Mouse (Mus musculus): Measurements from ENCODE around the gene Rabgap1. TPM values are rescaled to one million over a fixed set of nuclear protein-coding genes. Genes with fewer than 3 reads are reported as not detected.

Rabgap1 gene
- 33.3 and 42.0 TPM in 2 replicates for polyA plus RNA-seq (2015; fragmentation: Nextera tagmentation; extraction: Ambion mirVana)

GRCm38 (mm10) chr2:37442611-37443591 is at the start of gene Rabgap1, which contains the start of the genes Zbtb26 and Zbtb6:
Gene Rabgap1 (plus strand): TSS chr2:37443279.
Gene Zbtb26 (minus strand): TSS chr2:37443135.
Gene Zbtb6 (minus strand): TSS chr2:37443171.
- WGBS, result 0% methylated on average over 51 of the region's 51 CpGs
- Histone ChIP-seq H3K27me3 (ENCODE audit: insufficient read depth, low read length) (no peaks in the 10 kb centered on the region), H3K4me3 (ENCODE audit: low read length) (peak within 1 kb of the TSS; percentile 69), H3K36me3 (ENCODE audit: insufficient read depth, low read length) (no peaks in the 10 kb centered on the region), H3K9me3 (ENCODE audit: low read length) (no peaks in the 10 kb centered on the region), H3K4me1 (ENCODE audit: insufficient read depth, low read length) (peaks cover 13% of the 10 kb centered on the region), H3K27ac (ENCODE audit: low read length) (peak within 1 kb of the TSS; percentile 91), H3K9ac (replicated peaks; ENCODE audit: low read length) (peak within 1 kb of the TSS; percentile 95), H3K4me2 (replicated peaks; ENCODE audit: low read depth, low read length) (peak within 1 kb of the TSS; percentile 74)
- peak; percentile 100 for ATAC-seq (ENCODE audit: low FRiP score, low TSS enrichment)

DNA sequence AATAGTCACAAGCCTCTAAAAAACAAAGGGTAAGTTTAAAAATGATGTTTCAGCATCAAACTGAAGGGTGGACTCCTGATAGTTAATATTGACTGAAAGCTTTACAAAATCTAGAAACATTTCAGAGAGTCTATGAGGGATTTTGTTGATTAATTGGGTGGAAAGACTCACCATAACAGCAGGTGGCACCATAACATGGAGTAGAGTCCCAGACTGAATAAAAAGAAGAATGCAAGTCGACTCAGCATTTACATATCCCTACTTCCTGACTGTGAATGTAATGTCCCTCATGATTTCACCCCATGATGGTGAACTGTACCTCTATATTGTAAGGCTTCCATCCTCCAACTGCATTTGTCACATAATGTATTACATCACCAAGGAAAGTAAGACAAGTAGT is 47.5 kb upstream of the Rabgap1 start:
- no peak for ATAC-seq (ENCODE audit: low FRiP score, low TSS enrichment)
- H3K27ac ChIP-seq (ENCODE audit: low read length), result no peak overlapping the region
- 88% methylated on average over 1 of the region's 1 CpGs for WGBS
- H3K4me3 ChIP-seq (ENCODE audit: low read length), result no peak overlapping the region
- H3K4me1 ChIP-seq (ENCODE audit: insufficient read depth, low read length), result no peaks in the 10 kb centered on the region
- H3K27me3 ChIP-seq (ENCODE audit: insufficient read depth, low read length), result no peaks in the 10 kb centered on the region
- no peak overlapping the region for H3K4me2 ChIP-seq (replicated peaks; ENCODE audit: low read depth, low read length)
- no peak overlapping the region for H3K9ac ChIP-seq (replicated peaks; ENCODE audit: low read length)
- no peaks in the 10 kb centered on the region for H3K9me3 ChIP-seq (ENCODE audit: low read length)
- H3K36me3 ChIP-seq (ENCODE audit: insufficient read depth, low read length), result peaks cover 28% of the 10 kb centered on the region

DNA sequence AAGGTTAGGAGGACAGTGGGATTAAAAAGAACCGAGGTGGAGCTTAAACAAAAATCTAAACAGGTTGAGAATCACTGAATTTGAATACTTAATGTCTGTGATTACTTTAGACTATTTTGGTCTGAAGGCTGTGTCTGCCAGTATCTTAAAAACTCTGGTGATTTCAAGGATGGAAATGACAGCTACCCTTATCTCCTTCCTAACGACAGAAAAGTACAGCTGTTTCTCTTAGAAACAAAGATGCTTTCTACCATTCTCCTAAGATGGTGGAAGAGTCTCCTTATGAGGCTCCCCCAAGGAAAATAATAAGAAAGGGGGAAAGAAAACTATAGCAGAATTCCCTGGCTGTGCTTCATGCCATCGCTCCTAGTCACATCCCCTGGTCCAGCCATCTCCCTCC is 21.2 kb upstream of the Rabgap1 start:
- ATAC-seq (ENCODE audit: low FRiP score, low TSS enrichment), result no peak
- Histone ChIP-seq H3K4me2 (replicated peaks; ENCODE audit: low read depth, low read length) (peak overlapping the region; percentile 74), H3K4me1 (ENCODE audit: insufficient read depth, low read length) (peaks cover 8% of the 10 kb centered on the region; the same call in 1 of the 2 replicates), H3K9ac (replicated peaks; ENCODE audit: low read length) (peak overlapping the region; percentile 96), H3K27ac (ENCODE audit: low read length) (peak overlapping the region; percentile 97), H3K9me3 (ENCODE audit: low read length) (no peaks in the 10 kb centered on the region), H3K36me3 (ENCODE audit: insufficient read depth, low read length) (no peaks in the 10 kb centered on the region), H3K27me3 (ENCODE audit: insufficient read depth, low read length) (no peaks in the 10 kb centered on the region), H3K4me3 (ENCODE audit: low read length) (peak overlapping the region; percentile 96)
- 3% methylated on average over 3 of the region's 3 CpGs for WGBS

GRCm38 (mm10) chr2:37422306-37423304 is 20.5 kb upstream of the Rabgap1 start, which contains the start of gene Rc3h2:
Gene Rc3h2 (minus strand): TSS chr2:37422903.
- Histone ChIP-seq H3K9me3 (ENCODE audit: low read length) (no peaks in the 10 kb centered on the region), H3K9ac (replicated peaks; ENCODE audit: low read length) (peak within 1 kb of the TSS; percentile 96), H3K36me3 (ENCODE audit: insufficient read depth, low read length) (no peaks in the 10 kb centered on the region), H3K4me3 (ENCODE audit: low read length) (peak within 1 kb of the TSS; percentile 96), H3K27me3 (ENCODE audit: insufficient read depth, low read length) (no peaks in the 10 kb centered on the region), H3K27ac (ENCODE audit: low read length) (peak within 1 kb of the TSS; percentile 97), H3K4me1 (ENCODE audit: insufficient read depth, low read length) (peaks cover 8% of the 10 kb centered on the region; the same call in 1 of the 2 replicates), H3K4me2 (replicated peaks; ENCODE audit: low read depth, low read length) (peak within 1 kb of the TSS; percentile 74)
- ATAC-seq (ENCODE audit: low FRiP score, low TSS enrichment), result peak; percentile 98
- under 1% methylated on average over 56 of the region's 75 CpGs for WGBS

DNA sequence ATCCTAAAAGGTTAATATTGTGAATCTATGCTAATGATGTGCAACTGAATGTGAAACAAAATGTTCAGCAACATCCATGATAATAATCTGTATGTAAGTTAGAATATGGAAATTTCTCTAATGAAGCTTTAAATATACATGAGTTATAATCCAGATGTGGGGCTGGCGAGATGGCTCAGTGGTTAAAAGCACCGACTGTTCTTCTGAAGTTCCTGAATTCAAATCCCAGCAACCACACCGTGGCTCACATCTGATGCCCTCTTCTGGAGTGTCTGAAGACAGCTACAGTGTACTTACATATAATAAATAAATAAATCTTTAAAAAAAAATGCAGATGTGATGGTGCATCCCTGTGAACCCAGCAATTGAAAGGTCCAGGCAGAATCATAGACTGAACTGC is 19.4 kb upstream of the Rabgap1 start:
- Histone ChIP-seq H3K36me3 (ENCODE audit: insufficient read depth, low read length) (peaks cover 3% of the 10 kb centered on the region), H3K9me3 (ENCODE audit: low read length) (no peaks in the 10 kb centered on the region), H3K9ac (replicated peaks; ENCODE audit: low read length) (no peak overlapping the region), H3K27me3 (ENCODE audit: insufficient read depth, low read length) (no peaks in the 10 kb centered on the region), H3K4me3 (ENCODE audit: low read length) (no peak overlapping the region), H3K27ac (ENCODE audit: low read length) (no peak overlapping the region), H3K4me2 (replicated peaks; ENCODE audit: low read depth, low read length) (no peak overlapping the region), H3K4me1 (ENCODE audit: insufficient read depth, low read length) (peaks cover 8% of the 10 kb centered on the region; the same call in 1 of the 2 replicates)
- WGBS, result 54% methylated on average over 3 of the region's 3 CpGs
- no peak for ATAC-seq (ENCODE audit: low FRiP score, low TSS enrichment)

DNA sequence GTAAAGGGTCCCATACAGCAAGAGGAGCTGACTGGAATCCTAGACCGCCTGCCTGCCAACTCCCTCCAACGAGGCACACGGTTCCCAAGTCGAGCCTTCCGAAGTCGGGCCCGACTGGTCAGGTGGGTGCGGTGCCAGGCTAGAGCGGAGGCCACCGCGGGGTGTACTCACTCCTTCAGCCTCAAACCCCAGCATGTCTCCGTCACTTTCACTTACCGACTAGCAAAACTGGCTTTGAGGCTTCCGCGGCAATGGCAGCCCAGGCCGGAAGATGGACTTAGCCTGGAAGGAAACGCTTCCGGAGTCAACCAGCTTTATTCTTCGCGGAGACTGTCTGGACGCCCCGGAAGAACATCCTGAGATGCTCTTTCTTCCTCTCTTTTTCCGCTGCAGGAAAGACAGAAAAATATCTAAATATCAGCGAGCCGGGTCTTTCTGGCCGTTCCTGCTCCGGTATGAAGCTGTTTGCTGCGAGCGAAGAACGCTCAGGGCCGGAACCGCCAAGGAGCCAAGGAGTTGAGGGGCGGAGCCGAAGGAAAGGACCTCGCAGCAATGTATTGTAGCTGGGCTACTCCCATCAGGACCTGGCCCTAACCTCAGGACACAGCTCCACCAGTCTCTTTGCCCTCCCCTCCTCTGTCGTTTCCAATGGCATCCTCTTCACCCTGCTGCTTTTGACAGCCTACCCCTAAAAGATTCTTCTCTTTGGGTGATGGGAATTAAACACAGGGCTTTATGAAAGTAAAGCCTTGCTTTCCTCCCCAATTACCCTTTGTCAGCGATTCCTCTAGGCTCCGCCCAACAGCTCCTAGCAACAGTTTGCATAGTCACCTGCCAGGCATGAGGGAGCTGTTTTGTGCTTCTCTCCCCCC is 12.2 kb upstream of the Rabgap1 start:
- Histone ChIP-seq H3K9ac (replicated peaks; ENCODE audit: low read length) (peak overlapping the region; percentile 80), H3K9me3 (ENCODE audit: low read length) (no peaks in the 10 kb centered on the region), H3K4me3 (ENCODE audit: low read length) (peak overlapping the region; percentile 73), H3K27ac (ENCODE audit: low read length) (peak overlapping the region; percentile 96), H3K4me1 (ENCODE audit: insufficient read depth, low read length) (peaks cover 13% of the 10 kb centered on the region), H3K4me2 (replicated peaks; ENCODE audit: low read depth, low read length) (peak overlapping the region; percentile 77), H3K27me3 (ENCODE audit: insufficient read depth, low read length) (no peaks in the 10 kb centered on the region), H3K36me3 (ENCODE audit: insufficient read depth, low read length) (peaks cover 11% of the 10 kb centered on the region)
- under 1% methylated on average over 38 of the region's 38 CpGs for WGBS
- ATAC-seq (ENCODE audit: low FRiP score, low TSS enrichment), result peak; percentile 96

DNA sequence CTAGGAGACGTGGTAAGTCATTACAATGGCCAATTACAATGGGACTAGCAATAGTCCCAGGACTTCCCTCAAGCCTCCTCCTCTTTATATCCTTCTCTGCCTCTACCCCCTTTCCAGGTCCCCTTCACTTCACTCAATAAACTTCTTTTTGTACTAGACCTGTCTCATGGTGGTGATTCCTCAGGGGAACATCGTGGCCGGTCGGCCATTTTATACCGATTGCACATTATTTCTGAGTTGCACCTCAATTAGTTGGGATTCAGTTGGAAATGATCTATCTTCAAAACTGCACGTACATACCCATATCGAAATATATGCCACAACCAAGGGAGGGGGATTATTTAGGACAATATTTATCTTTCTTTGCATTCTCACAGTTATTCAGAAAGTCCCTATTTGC is 11.5 kb upstream of the Rabgap1 start:
- peak overlapping the region; percentile 80 for H3K9ac ChIP-seq (replicated peaks; ENCODE audit: low read length)
- peak overlapping the region; percentile 77 for H3K4me2 ChIP-seq (replicated peaks; ENCODE audit: low read depth, low read length)
- H3K36me3 ChIP-seq (ENCODE audit: insufficient read depth, low read length), result peaks cover 15% of the 10 kb centered on the region
- no peaks in the 10 kb centered on the region for H3K9me3 ChIP-seq (ENCODE audit: low read length)
- H3K27me3 ChIP-seq (ENCODE audit: insufficient read depth, low read length), result no peaks in the 10 kb centered on the region
- 27% methylated on average over 7 of the region's 7 CpGs for WGBS
- ATAC-seq (ENCODE audit: low FRiP score, low TSS enrichment), result peak; percentile 28; the same call in 1 of the 2 replicates
- peaks cover 13% of the 10 kb centered on the region for H3K4me1 ChIP-seq (ENCODE audit: insufficient read depth, low read length)
- H3K27ac ChIP-seq (ENCODE audit: low read length), result peak overlapping the region; percentile 96
- H3K4me3 ChIP-seq (ENCODE audit: low read length), result peak overlapping the region; percentile 73

GRCm38 (mm10) chr2:37451667-37452375 is 8.7 kb downstream of the Rabgap1 start:
- H3K36me3 ChIP-seq (ENCODE audit: insufficient read depth, low read length), result no peaks in the 10 kb centered on the region
- peaks cover 9% of the 10 kb centered on the region for H3K4me1 ChIP-seq (ENCODE audit: insufficient read depth, low read length)
- peak overlapping the region; percentile 93 for H3K4me2 ChIP-seq (replicated peaks; ENCODE audit: low read depth, low read length)
- peak overlapping the region; percentile 92 for H3K9ac ChIP-seq (replicated peaks; ENCODE audit: low read length)
- H3K27ac ChIP-seq (ENCODE audit: low read length), result peak overlapping the region; percentile 77
- WGBS, result 9% methylated on average over 35 of the region's 44 CpGs
- no peaks in the 10 kb centered on the region for H3K27me3 ChIP-seq (ENCODE audit: insufficient read depth, low read length)
- peak overlapping the region; percentile 79 for H3K4me3 ChIP-seq (ENCODE audit: low read length)
- H3K9me3 ChIP-seq (ENCODE audit: low read length), result no peaks in the 10 kb centered on the region
- peak; percentile 99 for ATAC-seq (ENCODE audit: low FRiP score, low TSS enrichment)

Measured in kidney, embryonic 16.5 days (tissue).